Mouse (Mus musculus) hindlimb bud, embryonic 11.5 days (tissue): ENCODE measurements around the gene Rpl41.

ENCODE experiments used
- DNase-seq: peaks from one replicate; pipeline ENCODE4 v3.0.0-alpha.2; 2012; ENCODE audit warnings: low read depth, low spot score; ENCODE audit errors: extremely low spot score

The Rpl41 gene

DNA sequence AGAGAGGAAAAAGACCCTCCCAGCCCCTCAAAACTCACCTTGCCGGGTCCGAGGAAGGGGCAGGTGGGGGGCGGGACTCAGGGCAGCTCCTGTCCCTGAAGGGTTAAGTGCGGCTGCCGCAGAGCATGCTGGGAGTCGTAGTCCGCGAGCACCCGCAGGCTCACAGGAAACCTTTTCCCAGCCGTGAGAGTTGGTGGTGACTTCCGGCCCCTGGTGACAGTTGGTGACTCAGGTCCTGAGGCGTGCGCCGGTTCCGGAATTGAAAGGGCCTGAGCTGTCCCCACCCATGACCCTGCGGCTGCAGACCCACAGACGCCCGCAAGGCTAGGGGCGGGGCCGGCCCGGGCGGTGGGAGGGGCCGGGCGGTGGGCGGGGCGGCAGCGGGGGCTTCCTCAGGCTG is 50.5 kb downstream of the Rpl41 start, which contains the start of gene Myl6b:
Gene Myl6b, minus strand, starts transcription at position 96 of the 400 bp plus-strand sequence.
- DNase-seq, result peak; percentile 82
